Mouse (Mus musculus) embryonic facial prominence, embryonic 13.5 days (tissue): ENCODE data around the gene Tceal8. TPM values are rescaled to one million over a fixed set of nuclear protein-coding genes. Genes with fewer than 3 reads are reported as not detected.

Source experiments
- microRNA-seq: library from miRNA; unstranded; fragments of <30 nt; microRNA quantifications from one replicate; pipeline ENCODE4, GENCODE M21; 2016
- polyA plus RNA-seq: library from polyadenylated mRNA; unstranded; fragments of >200 nt; fragmentation: Nextera tagmentation; extraction: Ambion mirVana; gene quantifications from 2 replicates; pipeline ENCODE4 v1.2.1, GENCODE M21; 2015

Gene Tceal8
- polyA plus RNA-seq, 1 experiment from 2014 or later: 222 TPM

Small RNA genes within 50 kb of the gene (microRNA-seq; reads per million reads assigned to microRNA genes)
- gene Mir6383: not detected

Other genes starting within 250 kb of the Tceal8 start
- 79.2 and 89.1 TPM in 2 replicates for gene Arxes2, start 178.5 kb downstream of the Tceal8 start, polyA plus RNA-seq
- gene Arxes1, start 139.0 kb downstream of the Tceal8 start, polyA plus RNA-seq: 41.0 and 44.1 TPM in 2 replicates
- gene Bex2, start 104.1 kb downstream of the Tceal8 start, polyA plus RNA-seq: 140 and 144 TPM in 2 replicates
- not detected in 2 replicates for gene Nxf3, start 87.1 kb downstream of the Tceal8 start, polyA plus RNA-seq
- 60.8 and 65.9 TPM in 2 replicates for gene Bex4, start 33.3 kb downstream of the Tceal8 start, polyA plus RNA-seq
- 8.2 and 11.3 TPM in 2 replicates for gene Tceal5, start 31.5 kb upstream of the Tceal8 start, polyA plus RNA-seq
- gene Tceal7, start 42.4 kb upstream of the Tceal8 start, polyA plus RNA-seq: 5.9 and 6.1 TPM in 2 replicates
- 85.0 and 87.7 TPM in 2 replicates for gene Bex1, start 43.2 kb upstream of the Tceal8 start, polyA plus RNA-seq
- gene Tceal9, start 72.7 kb upstream of the Tceal8 start, polyA plus RNA-seq: 688 and 793 TPM in 2 replicates
- 531 and 542 TPM in 2 replicates for gene Bex3, start 97.9 kb upstream of the Tceal8 start, polyA plus RNA-seq